Mouse (Mus musculus) cerebellum, adult 2 months (tissue): Measurements from ENCODE around the gene Tpsb2.

ENCODE experiments used
- CTCF ChIP-seq: fragments of 200-500 bp; IDR thresholded peaks from 2 replicates; pipeline ENCODE4 v1.5.1; 2011; ENCODE audit warnings: low read depth, mild to moderate bottlenecking, control low read depth, low read length, moderate library complexity, borderline replicate concordance; ENCODE audit not compliant: insufficient read depth
- POLR2A ChIP-seq: fragments of 200-500 bp; IDR thresholded peaks from 2 replicates; pipeline ENCODE4 v1.6.1; 2011; ENCODE audit warnings: low read length, control low read depth, borderline replicate concordance; ENCODE audit not compliant: insufficient read depth

DNA sequence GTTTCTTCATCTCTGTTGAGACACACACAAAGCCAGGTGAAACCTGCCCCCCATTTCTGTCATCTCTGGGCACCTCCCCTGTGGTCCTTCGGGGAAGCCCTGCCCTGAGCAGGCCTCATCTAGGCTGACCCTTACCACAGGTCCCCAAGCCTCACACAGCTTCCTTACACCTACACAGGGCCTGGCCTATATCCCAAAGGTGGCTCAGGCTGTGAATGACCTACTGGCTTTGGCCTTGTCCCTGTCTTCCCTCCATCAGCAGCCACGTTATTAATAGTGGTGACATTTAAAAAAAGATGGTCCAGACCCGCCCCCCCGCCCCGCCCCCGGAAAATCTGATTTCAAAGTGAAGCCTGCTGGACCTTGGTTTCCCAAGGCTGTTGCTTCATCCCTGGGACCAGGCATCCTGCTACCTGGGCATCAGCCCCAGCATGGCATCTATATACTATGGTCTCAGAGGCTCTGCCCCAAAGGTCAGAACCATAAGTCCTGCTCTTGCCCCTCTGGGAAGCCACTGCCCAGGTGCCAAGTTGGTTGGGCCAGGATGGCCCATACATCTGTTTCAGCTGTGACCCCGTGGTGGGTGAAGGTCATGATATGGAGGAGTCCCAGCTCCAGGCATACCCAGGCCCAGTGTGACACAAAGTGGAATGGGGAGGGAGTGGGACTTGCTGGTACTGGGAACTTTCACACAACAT, 42.3 kb downstream of the Tpsb2 start:
- TF ChIP-seq CTCF (no peak), POLR2A (no peak)
